Mouse (Mus musculus) CD4-positive, CD25-positive, alpha-beta regulatory T cell, adult 2 months (primary cell): Measurements from ENCODE around the gene Rtn4rl2.

Source experiments
- DNase-seq: peaks from one replicate; pipeline ENCODE4 v3.0.0-alpha.2; 2012; ENCODE audit warnings: low read depth, low spot score

Gene Rtn4rl2

GRCm38 (mm10) chr2:84850407-84851129 is 35.9 kb downstream of the Rtn4rl2 start:
- no peak for DNase-seq

DNA sequence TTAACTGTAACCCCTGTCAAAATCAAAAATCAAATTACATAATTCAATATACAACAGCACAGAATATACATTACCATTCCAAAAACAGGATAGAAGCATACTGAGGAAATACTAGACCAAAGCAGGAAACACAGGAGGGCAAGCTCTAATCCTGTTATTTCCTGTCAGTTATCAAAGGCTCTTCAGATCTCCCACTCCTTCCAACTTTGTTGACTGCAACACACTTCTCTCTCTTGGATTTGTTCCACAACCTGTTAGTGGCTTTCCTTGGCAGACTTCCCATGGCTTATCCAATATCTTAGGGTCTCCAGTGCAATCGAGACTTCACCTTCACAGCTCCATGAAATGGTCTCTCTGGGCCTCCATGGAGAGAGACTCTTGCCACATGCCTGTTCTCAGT is 41.3 kb downstream of the Rtn4rl2 start:
- no peak for DNase-seq

GRCm38 (mm10) chr2:84843654-84844053 is 42.9 kb downstream of the Rtn4rl2 start:
- peak; percentile 11 for DNase-seq

- no peak for DNase-seq
These were observed 44.6 kb downstream of the Rtn4rl2 start for GRCm38 (mm10) chr2:84841905-84842304.

- no peak for DNase-seq
These were observed 45.6 kb downstream of the Rtn4rl2 start for GRCm38 (mm10) chr2:84840748-84841563.

- DNase-seq, result peak; percentile 53
These were observed 46.3 kb downstream of the Rtn4rl2 start for GRCm38 (mm10) chr2:84840016-84840747.

GRCm38 (mm10) chr2:84838993-84839980 is 47.2 kb downstream of the Rtn4rl2 start:
- DNase-seq, result peak; percentile 30

DNA sequence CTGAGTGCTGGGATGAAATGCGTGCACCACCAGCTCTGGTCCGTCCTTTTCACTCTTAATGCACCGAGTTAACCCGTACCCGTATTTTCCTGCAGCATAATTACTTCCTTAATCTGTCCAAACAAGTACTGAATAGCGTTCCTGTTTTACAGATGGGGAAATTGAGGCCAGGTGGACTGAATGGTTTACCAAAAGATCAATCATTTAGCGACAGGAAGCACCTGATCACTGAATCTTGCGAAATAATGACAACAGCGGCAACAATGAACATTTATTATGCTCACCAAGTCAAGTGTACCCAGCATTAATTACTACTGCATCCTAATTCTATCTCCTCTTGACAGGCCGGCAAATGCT is 47.9 kb downstream of the Rtn4rl2 start, which contains the start of gene Slc43a1:
Gene Slc43a1 (plus strand): TSS at position 258 of the 357 bp plus-strand sequence.
- DNase-seq, result no peak

DNA sequence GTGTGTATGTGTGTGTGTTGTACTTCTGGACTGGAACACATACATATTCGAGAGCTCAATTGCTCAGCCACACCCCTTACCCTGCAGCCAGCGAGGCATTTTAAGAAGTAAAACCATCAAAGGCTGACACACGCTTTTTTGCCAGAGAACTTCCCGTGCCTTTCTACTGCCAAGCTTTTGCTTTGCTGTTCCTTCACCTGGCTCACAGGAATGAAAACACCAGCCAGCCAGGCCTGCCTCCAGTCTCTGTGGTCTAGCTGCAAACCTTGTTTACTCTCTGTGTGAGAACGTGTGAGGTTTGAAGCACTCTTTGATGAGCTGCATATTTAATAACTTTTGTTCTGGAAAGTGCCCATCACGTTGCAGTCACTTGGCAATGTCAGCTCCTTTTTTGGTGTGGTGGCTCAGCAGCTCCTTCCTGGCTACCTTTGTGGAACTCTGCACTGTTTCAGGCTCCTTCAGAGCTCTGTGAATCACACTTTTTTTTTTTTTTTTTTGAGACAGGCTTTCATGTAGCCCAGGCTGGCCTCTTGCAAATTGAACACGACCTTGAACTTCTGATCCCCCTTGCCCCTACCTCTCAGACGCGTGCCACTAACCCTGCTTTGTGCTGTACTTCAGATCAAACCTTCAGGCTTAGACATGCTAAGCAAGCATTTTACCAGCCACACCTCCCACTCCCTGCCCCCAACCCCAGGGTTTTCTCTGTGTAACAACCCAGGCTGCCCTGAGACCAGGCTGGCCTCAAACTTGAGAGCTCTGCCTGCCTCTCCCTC is 48.5 kb downstream of the Rtn4rl2 start:
- DNase-seq, result peak; percentile 37

GRCm38 (mm10) chr2:84837107-84837506 is 49.4 kb downstream of the Rtn4rl2 start:
- DNase-seq, result peak; percentile 13

DNA sequence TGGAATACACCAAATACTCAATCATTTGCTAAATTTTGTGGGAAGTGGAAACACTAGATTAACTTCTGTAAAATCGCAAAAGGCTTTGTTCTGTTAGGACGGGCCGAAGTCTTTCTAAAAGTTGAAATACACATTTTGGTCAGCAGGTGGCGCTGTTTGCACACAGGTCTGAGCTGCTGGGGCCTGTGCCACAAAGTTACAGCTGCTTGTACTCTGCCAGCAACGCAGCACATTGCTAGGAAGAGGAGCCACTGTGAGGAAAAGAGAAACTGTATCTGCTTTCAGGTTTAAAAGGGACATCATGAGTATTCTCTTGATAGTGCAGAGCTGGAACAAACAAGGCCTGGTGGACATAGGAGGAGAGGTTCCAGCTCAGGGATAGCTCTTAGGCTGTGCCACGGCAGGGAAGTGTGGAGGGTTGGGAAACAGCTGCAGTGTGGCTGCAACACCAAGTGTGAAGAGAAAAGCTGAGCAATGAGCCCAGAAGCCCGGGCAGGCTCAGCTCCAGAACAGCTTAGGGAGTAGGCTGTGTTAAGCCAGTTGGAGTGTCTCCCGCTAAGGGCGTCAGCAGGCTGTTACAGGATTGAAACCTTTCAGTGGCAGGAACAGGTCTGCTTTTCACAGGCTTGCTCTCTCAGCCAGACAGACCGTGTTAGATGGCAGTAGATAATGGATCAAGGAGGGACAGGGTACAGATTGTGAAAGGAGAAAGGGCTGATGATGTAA is 54.7 kb downstream of the Rtn4rl2 start:
- DNase-seq, result peak; percentile 90

GRCm38 (mm10) chr2:84827283-84827920 is 59.1 kb downstream of the Rtn4rl2 start:
- peak; percentile 40 for DNase-seq

GRCm38 (mm10) chr2:84826488-84827282 is 59.8 kb downstream of the Rtn4rl2 start, which contains the start of gene Timm10:
TSS of gene Timm10 (plus strand) at chr2:84826997.
- peak; percentile 86 for DNase-seq

- DNase-seq, result no peak
These were observed 63.3 kb downstream of the Rtn4rl2 start for GRCm38 (mm10) chr2:84823237-84823636.

DNA sequence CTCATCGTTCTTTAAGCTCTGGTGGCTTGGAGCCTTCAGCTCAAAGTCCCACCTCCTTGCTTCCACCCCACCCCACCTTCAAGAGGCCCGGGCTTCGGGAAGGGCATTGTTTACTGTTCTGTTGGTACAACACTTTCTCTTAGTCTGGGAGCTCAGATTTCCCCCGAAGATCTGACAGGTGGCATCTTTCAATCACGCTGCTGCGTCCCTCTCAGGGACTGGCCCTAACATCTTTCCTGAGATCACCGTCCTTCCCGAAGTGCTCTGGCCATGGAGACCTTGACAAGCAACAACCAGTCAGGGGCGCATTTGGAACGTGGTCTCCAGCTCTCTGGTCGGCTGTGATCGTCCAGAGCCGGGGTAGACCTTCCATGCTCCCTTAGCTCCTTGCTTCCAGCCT is 64.0 kb downstream of the Rtn4rl2 start, which contains the start of gene Smtnl1:
Gene Smtnl1 (minus strand): TSS at position 101 of the 400 bp plus-strand sequence.
- DNase-seq, result no peak
